Mouse (Mus musculus) neural tube, embryonic 13.5 days (tissue): ENCODE measurements around the gene Pros1. TPM values are rescaled to one million over a fixed set of nuclear protein-coding genes. Genes with fewer than 3 reads are reported as not detected.

Source experiments
- ATAC-seq: fragments of 200-750 bp; cut with Nextera tagmentation; 2 replicates; pipeline ENCODE4 v1.8.0; 2017; ENCODE audit warnings: low read depth, mild to moderate bottlenecking, moderate TSS enrichment, moderate library complexity
- H3K27ac ChIP-seq: fragments of 300-500 bp; sonication (generic); replicated peaks from 2 replicates; pipeline ENCODE4 v1.5.1; 2015; ENCODE audit warnings: moderate library complexity, mild to moderate bottlenecking, inconsistent platforms
- H3K27me3 ChIP-seq: fragments of 300-500 bp; sonication (generic); 2 replicates; pipeline ENCODE4 v1.6.1; 2015; ENCODE audit warnings: mild to moderate bottlenecking, inconsistent platforms
- H3K36me3 ChIP-seq: fragments of 300-500 bp; sonication (generic); 2 replicates; pipeline ENCODE4 v1.6.1; 2015; ENCODE audit warnings: mild to moderate bottlenecking, inconsistent platforms
- H3K4me1 ChIP-seq: fragments of 300-500 bp; sonication (generic); replicated peaks from 2 replicates; pipeline ENCODE4 v1.6.1; 2015; ENCODE audit warnings: inconsistent platforms
- H3K4me2 ChIP-seq: fragments of 300-500 bp; sonication (generic); 2 replicates; pipeline ENCODE4 v1.6.1; 2015; ENCODE audit warnings: inconsistent platforms, mild to moderate bottlenecking, moderate library complexity
- H3K4me3 ChIP-seq: fragments of 300-500 bp; sonication (generic); 2 replicates; pipeline ENCODE4 v1.5.1; 2015; ENCODE audit warnings: mild to moderate bottlenecking, inconsistent platforms
- H3K9ac ChIP-seq: fragments of 300-500 bp; sonication (generic); 2 replicates; pipeline ENCODE4 v1.6.1; 2015; ENCODE audit warnings: moderate library complexity, mild to moderate bottlenecking, inconsistent platforms
- H3K9me3 ChIP-seq: fragments of 300-500 bp; sonication (generic); 2 replicates; pipeline ENCODE4 v1.6.1; 2016; ENCODE audit warnings: inconsistent platforms
- WGBS: fragments of 180-500 bp; shearing (Covaris S2); methylation state at CpG from one replicate; pipeline ENCODE4 v1.1.7; 2015; 5-methylcytosine and 5-hydroxymethylcytosine counted together
- microRNA-seq: library from miRNA; unstranded; fragments of <30 nt; microRNA quantifications from one replicate; pipeline ENCODE4, GENCODE M21; 2016
- polyA plus RNA-seq: library from polyadenylated mRNA; unstranded; fragments of >200 nt; fragmentation: Nextera tagmentation; extraction: Ambion mirVana; gene quantifications from 2 replicates; pipeline ENCODE4 v1.2.1, GENCODE M21; 2015

Gene Pros1
- polyA plus RNA-seq, 1 experiment from 2014 or later = 14.6 TPM

DNA sequence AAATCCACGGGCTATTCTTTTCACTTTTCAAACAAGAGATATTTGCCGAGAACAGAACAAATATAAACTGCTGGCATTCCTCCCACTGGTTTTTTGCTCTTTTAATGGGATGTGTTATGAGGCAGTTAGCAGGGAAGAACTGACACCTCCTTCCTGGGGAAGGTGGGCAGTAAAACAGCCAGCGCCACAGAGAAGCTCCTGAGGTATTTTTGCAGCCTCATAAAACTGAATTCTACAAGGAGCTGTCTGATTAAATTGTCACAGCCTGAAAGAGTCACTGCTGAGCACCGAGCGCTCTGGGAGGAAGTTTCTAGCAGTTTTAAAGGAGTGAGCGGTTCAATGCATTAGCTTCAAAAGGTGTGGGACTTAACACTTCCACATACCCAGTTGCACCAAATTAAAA is 110.3 kb downstream of the Pros1 start:
- 0 out of 2 replicates have a peak, but pooled peaks cover 9% of the 10 kb centered on the region for H3K4me1 ChIP-seq
- H3K36me3 ChIP-seq = no peaks in the 10 kb centered on the region
- 20% methylated on average over 6 of the region's 6 CpGs for WGBS
- no peaks in the 10 kb centered on the region for H3K9me3 ChIP-seq
- ATAC-seq = peak; percentile 11; the same call in 1 of the 2 replicates
- H3K27ac ChIP-seq = no peak overlapping the region
- no peak overlapping the region for H3K4me3 ChIP-seq
- H3K4me2 ChIP-seq = no peak overlapping the region
- H3K27me3 ChIP-seq = no peaks in the 10 kb centered on the region
- no peak overlapping the region for H3K9ac ChIP-seq

DNA sequence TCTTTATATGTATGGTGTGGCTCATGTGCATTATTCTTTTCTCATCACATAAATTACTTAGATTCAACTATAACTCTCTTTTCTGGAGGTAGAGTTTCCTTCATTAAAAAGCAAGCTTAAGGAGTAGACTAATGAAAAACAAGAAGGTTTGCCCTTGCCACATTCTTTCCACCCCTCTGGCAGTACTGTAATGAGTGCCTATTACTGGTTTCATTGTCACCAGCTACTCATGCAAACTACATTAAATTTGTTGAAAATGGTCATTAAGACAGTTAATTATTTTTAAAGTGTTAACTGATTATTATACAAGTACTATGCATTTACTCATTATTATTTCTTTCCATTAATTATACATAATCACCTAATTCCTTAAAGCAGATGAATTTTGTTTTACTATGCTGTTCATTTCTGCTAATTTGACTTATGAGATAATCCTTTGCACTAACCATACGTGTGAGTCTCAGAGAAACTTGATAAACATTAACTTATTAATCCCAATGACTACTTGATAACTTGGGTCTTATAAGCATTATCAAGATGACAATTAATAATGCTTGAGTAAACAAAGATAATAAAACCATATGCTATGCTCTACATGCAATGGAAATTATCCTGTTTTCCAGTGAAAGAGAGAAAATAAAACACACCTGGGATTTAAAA is 117.7 kb downstream of the Pros1 start:
- Histone ChIP-seq H3K4me3 (no peak overlapping the region), H3K4me2 (no peak overlapping the region), H3K27me3 (no peaks in the 10 kb centered on the region), H3K4me1 (no peaks in the 10 kb centered on the region), H3K9me3 (no peaks in the 10 kb centered on the region), H3K36me3 (no peaks in the 10 kb centered on the region), H3K27ac (no peak overlapping the region), H3K9ac (no peak overlapping the region)
- 71% methylated on average over 1 of the region's 1 CpGs for WGBS
- no peak for ATAC-seq

DNA sequence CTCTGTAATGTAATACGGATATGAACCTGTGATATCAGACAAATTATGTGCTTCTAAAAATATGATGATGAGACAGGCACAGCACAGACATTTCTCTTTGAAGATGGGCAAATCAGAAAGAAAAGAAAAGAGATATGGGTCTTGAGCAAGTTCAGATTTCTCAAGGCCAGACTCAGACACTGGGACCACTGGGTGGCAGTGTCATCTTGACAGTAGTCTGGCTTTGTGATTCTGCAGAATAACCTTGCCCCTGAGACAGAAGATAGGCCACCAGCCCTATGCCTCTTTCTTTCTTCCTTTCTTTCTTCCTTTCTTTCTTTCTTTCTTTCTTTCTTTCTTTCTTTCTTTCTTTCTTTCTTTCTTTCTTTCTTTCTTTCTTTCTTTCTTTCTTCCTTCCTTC is 120.8 kb downstream of the Pros1 start:
- Histone ChIP-seq H3K4me2 (no peak overlapping the region), H3K4me1 (no peaks in the 10 kb centered on the region), H3K9me3 (no peaks in the 10 kb centered on the region), H3K9ac (no peak overlapping the region), H3K27ac (no peak overlapping the region), H3K4me3 (no peak overlapping the region), H3K36me3 (no peaks in the 10 kb centered on the region), H3K27me3 (no peaks in the 10 kb centered on the region)
- WGBS = 89% methylated on average over 1 of the region's 1 CpGs
- no peak for ATAC-seq

Small RNA genes within 50 kb of the gene (microRNA-seq; reads per million reads assigned to microRNA genes)
- not detected for gene Gm25986

Other genes starting within 250 kb of the Pros1 start
- gene Nsun3, start 67.5 kb upstream of the Pros1 start, polyA plus RNA-seq = 10.8 TPM in 2 replicates
- 0.31 and 0.54 TPM in 2 replicates for gene Stx19, start 39.6 kb upstream of the Pros1 start, polyA plus RNA-seq
- gene Arl13b, start 7.3 kb upstream of the Pros1 start, polyA plus RNA-seq = 16.6 and 17.9 TPM in 2 replicates